Mouse (Mus musculus): ENCODE measurements around the gene Fscn3. TPM values are rescaled to one million over a fixed set of nuclear protein-coding genes. Genes with fewer than 3 reads are reported as not detected.

The Fscn3 gene
- not detected for polyA plus RNA-seq (2014; fragmentation: Illumina TruSeq; extraction: RNeasy Lipid Tissue Mini Kit (QIAGEN cat#74804); ENCODE audit: low read depth, low replicate concordance)

DNA sequence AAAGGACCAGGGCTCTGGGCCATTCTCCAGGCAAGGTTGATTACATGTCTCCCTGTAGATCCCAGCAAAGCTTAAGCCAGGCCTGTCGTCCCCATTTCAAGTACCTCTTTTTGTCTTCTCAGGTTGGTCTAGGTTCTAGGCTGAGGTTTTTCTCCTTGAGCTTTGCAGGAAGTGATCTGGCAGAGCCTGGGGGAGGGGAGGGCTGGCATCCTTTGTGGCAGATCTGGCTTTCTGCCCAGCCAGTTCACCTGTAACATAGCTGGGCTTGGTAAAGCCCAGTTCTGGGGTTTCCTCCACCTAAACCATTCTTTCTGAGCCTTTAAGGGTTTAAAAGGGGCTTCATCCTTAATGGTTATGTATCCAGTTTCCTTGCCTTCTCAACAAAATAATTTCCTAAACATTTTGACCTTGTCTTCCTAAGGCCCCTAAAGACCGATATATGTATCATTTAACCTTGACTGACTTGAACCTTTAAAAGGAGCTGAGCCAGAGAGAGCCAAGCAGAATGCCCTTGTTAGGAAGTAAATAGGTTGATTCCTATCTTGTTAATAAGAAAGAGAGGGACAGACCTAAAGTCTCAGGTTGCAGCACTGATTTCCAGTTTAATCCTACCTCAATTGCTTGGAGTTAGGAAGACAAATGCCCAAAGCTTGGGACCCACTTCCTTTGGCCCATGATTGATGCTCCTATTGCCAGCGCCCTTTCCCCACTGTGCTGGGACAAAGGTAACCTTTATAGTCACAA is at the start of gene Fscn3:
Gene Fscn3, plus strand, starts transcription at position 694 of the 744 bp plus-strand sequence.

DNA sequence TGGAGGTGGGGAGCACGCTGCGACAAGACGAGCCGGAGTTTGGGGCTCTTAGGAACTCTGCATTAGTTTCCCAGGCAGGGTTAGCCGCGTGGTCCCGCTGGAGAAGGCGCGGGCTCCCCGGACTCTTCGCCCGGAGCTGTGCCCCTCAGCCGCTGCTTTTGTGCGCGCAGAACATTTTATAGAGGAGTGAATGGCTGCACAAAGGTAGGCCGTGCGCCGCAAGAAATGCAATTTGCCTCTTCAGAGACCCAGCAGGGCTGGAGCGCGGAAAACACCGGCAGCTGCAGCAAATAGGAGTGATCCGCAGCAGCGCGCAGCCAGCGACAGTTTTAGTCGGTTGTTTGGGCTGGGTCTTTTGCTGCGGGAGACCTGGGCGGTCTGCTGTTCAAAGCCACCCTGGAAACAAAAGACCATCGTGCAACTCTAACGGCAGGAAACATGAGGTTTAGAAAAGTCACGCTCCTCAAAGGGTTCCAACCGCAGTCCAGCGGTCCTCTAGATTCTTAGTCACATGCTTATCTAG is 29.8 kb upstream of the Fscn3 start, which contains the start of gene Zfp800:
Gene Zfp800, minus strand, starts transcription at position 325 of the 523 bp plus-strand sequence.

GRCm38 (mm10) chr6:28423313-28423712 is 4.3 kb upstream of the Fscn3 start, which contains the start of gene Arf5:
Arf5 (plus strand) TSS chr6:28423560.

GRCm38 (mm10) chr6:28428290-28428689 is 701 bp downstream of the Fscn3 start, which contains the start of gene Gcc1:
Gcc1 (minus strand) TSS chr6:28428390.

DNA sequence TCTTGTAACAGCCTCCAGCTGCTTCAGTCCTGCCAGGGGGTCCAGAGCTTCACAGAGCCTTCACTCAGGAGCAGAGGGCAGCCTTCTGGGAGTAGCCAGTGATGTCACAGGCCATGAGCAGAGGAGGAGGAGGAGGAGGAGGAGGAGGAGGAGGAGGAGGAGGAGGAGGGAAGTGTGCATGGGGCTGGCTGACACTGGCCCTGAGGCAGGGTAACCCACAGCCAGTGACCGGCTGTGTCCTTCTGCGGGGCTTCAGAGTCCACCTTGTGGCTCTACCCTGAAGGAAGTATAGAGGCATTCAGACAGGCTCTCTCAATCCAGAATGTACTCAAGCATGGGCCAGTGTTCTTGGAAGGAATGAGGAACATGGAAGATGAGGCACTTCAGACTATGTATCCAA is 21.7 kb downstream of the Fscn3 start, which contains the start of gene Pax4:
Gene Pax4, minus strand, starts transcription at position 101 of the 400 bp plus-strand sequence.

DNA sequence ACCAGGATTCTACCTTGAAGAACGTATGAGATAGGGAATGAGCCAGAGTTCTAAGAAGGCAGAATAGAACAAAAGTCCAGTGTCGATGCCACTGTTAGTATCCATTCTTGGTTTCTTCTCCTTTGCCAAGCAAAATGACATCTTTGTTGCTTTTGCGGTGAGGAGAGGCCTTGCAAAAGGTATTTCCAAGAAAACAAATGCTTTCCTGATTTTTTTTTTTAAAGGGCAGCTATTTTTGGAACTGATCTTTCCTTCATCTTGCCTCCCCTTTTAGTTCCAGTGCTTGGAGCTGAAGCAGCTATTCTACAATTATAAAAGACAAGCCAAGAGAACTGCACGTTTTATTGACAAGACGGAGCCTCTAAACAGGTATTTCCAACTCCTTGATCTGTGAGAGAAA is 47.2 kb downstream of the Fscn3 start, which contains the start of gene Snd1:
Gene Snd1, plus strand, starts transcription at position 301 of the 400 bp plus-strand sequence.

Other genes starting within 250 kb of the Fscn3 start
- 77.2 TPM for gene Zfp800, start 29.8 kb upstream of the Fscn3 start, polyA plus RNA-seq (2014; fragmentation: Illumina TruSeq; extraction: RNeasy Lipid Tissue Mini Kit (QIAGEN cat#74804); ENCODE audit: low read depth, low replicate concordance)
- gene Arf5, start 4.2 kb upstream of the Fscn3 start, polyA plus RNA-seq (2014; fragmentation: Illumina TruSeq; extraction: RNeasy Lipid Tissue Mini Kit (QIAGEN cat#74804); ENCODE audit: low read depth, low replicate concordance) = 17.0 TPM
- gene Gcc1, start 601 bp downstream of the Fscn3 start, polyA plus RNA-seq (2014; fragmentation: Illumina TruSeq; extraction: RNeasy Lipid Tissue Mini Kit (QIAGEN cat#74804); ENCODE audit: low read depth, low replicate concordance) = 11.0 TPM
- not detected for gene Pax4, start 21.6 kb downstream of the Fscn3 start, polyA plus RNA-seq (2014; fragmentation: Illumina TruSeq; extraction: RNeasy Lipid Tissue Mini Kit (QIAGEN cat#74804); ENCODE audit: low read depth, low replicate concordance)
- gene Snd1, start 47.4 kb downstream of the Fscn3 start, polyA plus RNA-seq (2014; fragmentation: Illumina TruSeq; extraction: RNeasy Lipid Tissue Mini Kit (QIAGEN cat#74804); ENCODE audit: low read depth, low replicate concordance) = 18.2 TPM

All from adrenal gland, adult 10 weeks (tissue).